Mouse (Mus musculus): ENCODE results near the gene Acin1. TPM values are rescaled to one million over a fixed set of nuclear protein-coding genes. Genes with fewer than 3 reads are reported as not detected.

The Acin1 gene
- polyA plus RNA-seq, 1 experiment from 2014 or later, result 216 TPM

DNA sequence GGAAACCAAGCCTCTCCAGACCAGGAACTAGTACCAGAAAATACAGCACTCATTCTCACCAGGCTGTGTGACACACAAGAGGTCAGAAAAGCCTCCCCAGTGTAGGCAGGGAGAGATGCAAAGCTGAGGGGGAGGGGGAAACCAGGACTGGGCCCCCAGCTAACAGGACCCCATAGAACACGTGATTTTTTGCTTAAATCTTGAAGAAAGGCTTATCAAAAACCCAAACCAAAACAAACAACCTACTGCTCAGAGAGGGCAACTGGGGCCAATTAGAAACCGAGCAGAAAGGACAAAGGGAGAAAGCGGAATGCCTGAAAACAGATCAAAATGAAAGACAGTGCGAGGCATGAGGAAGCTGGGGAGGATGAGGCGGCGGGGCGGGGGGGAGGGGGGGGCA lies 33.9 kb downstream of the Acin1 start:
- no peaks in the 10 kb centered on the region for H3K9me3 ChIP-seq (replicated peaks)
- WGBS, result 2% methylated on average over 7 of the region's 7 CpGs
- peak overlapping the region; percentile 73 for H3K4me3 ChIP-seq
- peak overlapping the region; percentile 89 for H3K4me2 ChIP-seq
- no peak for ATAC-seq
- peaks cover 70% of the 10 kb centered on the region for H3K36me3 ChIP-seq (ENCODE audit: poor library complexity, severe bottlenecking)
- peak overlapping the region; percentile 83 for H3K27ac ChIP-seq
- no peaks in the 10 kb centered on the region for H3K27me3 ChIP-seq
- peaks cover 49% of the 10 kb centered on the region for H3K4me1 ChIP-seq
- H3K9ac ChIP-seq, result peak overlapping the region; percentile 89

DNA sequence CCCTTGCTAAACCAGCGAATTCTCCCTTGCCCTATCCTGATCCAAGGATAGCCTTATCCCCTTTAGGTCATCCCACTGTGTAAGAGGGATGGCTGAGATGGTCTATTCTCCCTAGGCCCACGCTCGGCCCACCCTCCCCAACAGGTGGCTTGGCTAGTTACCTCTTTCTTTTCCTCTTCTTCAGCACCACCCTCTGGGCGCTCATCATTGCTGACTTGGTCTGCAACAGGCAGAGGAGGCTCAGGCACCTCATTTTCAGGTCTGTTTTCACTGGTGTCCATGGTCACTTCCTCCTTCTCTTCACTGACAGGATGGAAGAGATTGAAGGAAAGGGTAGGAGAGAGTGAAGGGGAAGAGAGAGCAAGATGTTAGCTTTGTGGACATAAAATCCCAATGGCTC lies 35.2 kb downstream of the Acin1 start:
- peak overlapping the region; percentile 89; the same call in 1 of the 2 replicates for H3K9ac ChIP-seq
- no peak overlapping the region for H3K27ac ChIP-seq

DNA sequence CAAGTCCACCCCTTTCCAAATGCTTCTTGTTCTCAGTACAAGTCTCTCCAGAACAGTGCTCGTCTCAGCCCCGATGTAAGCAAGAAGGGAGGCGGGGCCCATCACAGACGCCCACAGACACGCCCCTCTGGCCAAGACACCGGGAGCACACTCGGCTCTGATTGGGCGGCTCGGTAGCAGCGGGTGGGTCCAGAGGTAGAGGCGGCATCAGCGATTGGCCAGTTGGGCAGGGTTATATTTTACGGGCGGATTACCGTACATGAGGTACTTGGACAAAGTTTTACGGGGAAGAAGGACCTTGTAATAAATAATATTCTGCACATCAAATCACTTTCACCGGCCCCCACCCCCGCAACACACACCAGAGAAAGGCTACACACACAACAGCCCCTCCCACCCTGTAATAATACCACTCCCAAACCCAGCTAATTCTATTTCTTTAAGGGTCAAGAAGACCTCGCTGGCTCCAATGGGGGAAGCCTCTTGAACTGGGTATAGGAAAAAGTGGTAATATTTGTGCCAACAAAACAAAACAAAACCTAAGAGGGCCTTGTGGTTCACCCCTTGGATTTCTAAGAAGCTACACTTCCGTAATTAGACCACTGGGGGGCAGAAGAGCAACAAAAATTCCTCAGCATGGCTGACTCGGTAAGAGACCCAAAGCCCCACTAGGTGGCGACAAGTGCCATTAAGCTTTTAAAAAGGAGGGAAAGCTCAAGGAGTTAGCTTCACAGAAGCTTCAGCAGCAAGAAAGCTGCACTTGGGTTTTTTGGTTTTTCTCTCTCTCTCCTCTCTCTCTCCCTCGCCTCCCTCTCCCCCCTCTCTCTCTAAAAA lies 35.9 kb downstream of the Acin1 start:
- no peaks in the 10 kb centered on the region for H3K9me3 ChIP-seq (replicated peaks)
- ATAC-seq, result peak; percentile 51
- peaks cover 70% of the 10 kb centered on the region for H3K36me3 ChIP-seq (ENCODE audit: poor library complexity, severe bottlenecking)
- no peaks in the 10 kb centered on the region for H3K27me3 ChIP-seq
- H3K4me3 ChIP-seq, result peak overlapping the region; percentile 1; the same call in 1 of the 2 replicates
- 66% methylated on average over 23 of the region's 23 CpGs for WGBS
- H3K27ac ChIP-seq, result no peak overlapping the region
- peaks cover 49% of the 10 kb centered on the region for H3K4me1 ChIP-seq
- no peak overlapping the region for H3K9ac ChIP-seq
- H3K4me2 ChIP-seq, result peak overlapping the region; percentile 89

More for the DNA sequence above, 35.2 kb downstream of the Acin1 start:
- 0 out of 2 replicates have a peak, but pooled peaks have one; percentile 8 for ATAC-seq
- peaks cover 49% of the 10 kb centered on the region for H3K4me1 ChIP-seq
- peaks cover 70% of the 10 kb centered on the region for H3K36me3 ChIP-seq (ENCODE audit: poor library complexity, severe bottlenecking)
- no peaks in the 10 kb centered on the region for H3K27me3 ChIP-seq
- no peaks in the 10 kb centered on the region for H3K9me3 ChIP-seq (replicated peaks)
- peak overlapping the region; percentile 89 for H3K4me2 ChIP-seq
- no peak overlapping the region for H3K4me3 ChIP-seq
- WGBS, result 74% methylated on average over 4 of the region's 4 CpGs

DNA sequence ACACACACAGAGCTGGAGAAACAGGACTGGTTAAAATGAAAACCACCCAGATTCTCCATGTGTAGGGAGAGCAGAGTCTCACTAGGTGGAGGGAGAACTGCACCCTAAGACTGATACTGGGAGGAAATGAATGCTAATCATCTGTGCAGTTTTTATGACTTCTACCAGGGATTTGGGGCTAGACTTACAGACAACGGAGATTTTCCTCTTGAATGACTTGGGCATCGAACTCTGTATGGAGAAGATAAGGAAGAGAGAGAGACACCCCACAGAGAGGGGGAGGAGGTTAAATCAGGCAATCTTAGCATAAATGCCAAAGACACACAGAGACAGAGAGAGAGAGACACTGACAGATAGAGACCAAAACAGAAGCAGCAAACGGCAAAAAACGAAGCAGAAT lies 38.8 kb downstream of the Acin1 start:
- H3K36me3 ChIP-seq (ENCODE audit: poor library complexity, severe bottlenecking), result peaks cover 84% of the 10 kb centered on the region
- WGBS, result 77% methylated on average over 4 of the region's 4 CpGs
- no peak overlapping the region for H3K9ac ChIP-seq
- no peak for ATAC-seq
- H3K4me1 ChIP-seq, result peaks cover 41% of the 10 kb centered on the region
- no peak overlapping the region for H3K27ac ChIP-seq
- H3K27me3 ChIP-seq, result no peaks in the 10 kb centered on the region
- no peak overlapping the region for H3K4me2 ChIP-seq
- no peak overlapping the region for H3K4me3 ChIP-seq
- H3K9me3 ChIP-seq (replicated peaks), result no peaks in the 10 kb centered on the region

DNA sequence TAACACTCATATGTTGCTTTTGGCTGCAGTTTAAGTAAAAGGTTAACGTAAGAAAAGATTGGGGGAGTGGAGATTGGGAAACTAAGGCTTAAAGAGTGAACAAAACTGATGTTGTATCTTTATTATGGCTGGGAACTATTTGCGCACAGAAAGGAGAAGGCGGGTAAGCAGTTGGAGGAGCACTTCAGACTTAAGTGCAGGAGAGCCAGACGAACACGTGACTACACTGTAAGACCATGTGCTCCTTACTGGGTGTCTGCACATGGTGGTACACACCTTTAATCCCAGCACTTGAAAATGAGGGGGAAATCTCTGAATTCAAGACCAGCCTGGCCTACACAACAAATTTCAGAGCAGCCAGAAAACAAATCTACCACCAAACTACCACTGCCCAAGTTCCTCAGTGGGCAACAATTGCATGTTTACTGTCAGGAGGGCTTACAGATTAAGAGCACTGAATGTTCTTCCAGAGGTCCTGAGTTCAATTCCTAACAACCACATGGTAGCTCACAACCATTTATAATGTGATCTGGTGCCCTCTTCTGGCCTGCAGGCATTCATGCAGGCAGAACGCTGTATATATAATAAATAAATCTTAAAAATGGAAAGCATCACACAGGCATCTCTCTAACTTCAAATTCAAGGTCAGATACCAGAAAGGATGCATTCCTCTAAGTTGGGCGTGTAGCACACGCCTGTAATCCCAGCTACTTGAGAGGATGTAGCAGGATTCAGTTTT lies 39.7 kb downstream of the Acin1 start:
- Histone ChIP-seq H3K9me3 (replicated peaks) (no peaks in the 10 kb centered on the region), H3K4me2 (no peak overlapping the region), H3K27ac (no peak overlapping the region), H3K4me3 (no peak overlapping the region), H3K9ac (no peak overlapping the region), H3K36me3 (ENCODE audit: poor library complexity, severe bottlenecking) (peaks cover 92% of the 10 kb centered on the region), H3K4me1 (peaks cover 37% of the 10 kb centered on the region), H3K27me3 (no peaks in the 10 kb centered on the region)
- 93% methylated on average over 8 of the region's 8 CpGs for WGBS
- no peak for ATAC-seq

DNA sequence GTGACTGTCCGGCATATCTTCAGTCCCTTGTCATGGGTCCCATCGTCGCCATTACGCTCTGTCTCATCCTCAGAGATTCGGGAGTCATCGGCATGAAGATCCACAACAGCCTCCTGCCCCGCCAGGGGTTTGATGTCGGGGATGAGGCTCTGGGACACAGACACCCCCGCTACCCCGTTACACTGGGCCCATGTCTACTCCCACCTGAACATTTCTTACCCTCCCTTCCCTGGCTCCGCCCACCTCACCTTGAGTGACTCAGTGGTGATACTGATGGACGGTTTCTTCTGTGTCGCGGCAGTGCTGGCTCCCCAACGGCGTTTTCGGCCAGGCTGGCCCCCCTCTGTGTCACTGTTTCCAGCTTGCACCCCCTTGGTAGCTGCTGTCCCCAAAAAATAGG lies 40.3 kb downstream of the Acin1 start:
- Histone ChIP-seq H3K9ac (no peak overlapping the region), H3K27ac (no peak overlapping the region), H3K9me3 (replicated peaks) (no peaks in the 10 kb centered on the region), H3K36me3 (ENCODE audit: poor library complexity, severe bottlenecking) (peaks cover 89% of the 10 kb centered on the region), H3K27me3 (no peaks in the 10 kb centered on the region), H3K4me1 (peaks cover 34% of the 10 kb centered on the region), H3K4me3 (no peak overlapping the region), H3K4me2 (no peak overlapping the region)
- no peak for ATAC-seq
- 95% methylated on average over 17 of the region's 17 CpGs for WGBS

DNA sequence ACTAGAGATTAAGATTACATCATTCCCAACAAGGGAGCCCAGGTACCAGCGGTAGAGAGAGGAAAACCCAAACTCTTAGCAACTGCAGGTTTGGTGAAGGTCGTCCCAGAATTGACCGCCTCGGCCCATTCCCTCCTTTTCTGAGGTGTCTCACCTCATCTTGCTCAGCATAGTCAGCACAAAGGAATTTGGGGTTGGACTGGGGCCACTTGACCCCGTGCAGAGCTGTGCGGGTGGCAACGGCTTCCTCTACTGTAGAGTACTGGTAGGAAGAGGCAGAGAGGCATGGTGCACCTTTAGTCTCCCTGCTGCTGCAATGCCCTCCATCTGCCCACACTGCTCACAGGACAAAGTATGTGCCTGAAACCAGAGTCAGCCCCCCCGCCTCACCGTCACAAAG lies 42.4 kb downstream of the Acin1 start:
- H3K9me3 ChIP-seq (replicated peaks), result no peaks in the 10 kb centered on the region
- no peak for ATAC-seq
- H3K27ac ChIP-seq, result no peak overlapping the region
- 97% methylated on average over 9 of the region's 9 CpGs for WGBS
- peaks cover 28% of the 10 kb centered on the region for H3K4me1 ChIP-seq
- H3K27me3 ChIP-seq, result no peaks in the 10 kb centered on the region
- H3K4me3 ChIP-seq, result no peak overlapping the region
- H3K4me2 ChIP-seq, result no peak overlapping the region
- H3K9ac ChIP-seq, result no peak overlapping the region
- H3K36me3 ChIP-seq (ENCODE audit: poor library complexity, severe bottlenecking), result peaks cover 70% of the 10 kb centered on the region

DNA sequence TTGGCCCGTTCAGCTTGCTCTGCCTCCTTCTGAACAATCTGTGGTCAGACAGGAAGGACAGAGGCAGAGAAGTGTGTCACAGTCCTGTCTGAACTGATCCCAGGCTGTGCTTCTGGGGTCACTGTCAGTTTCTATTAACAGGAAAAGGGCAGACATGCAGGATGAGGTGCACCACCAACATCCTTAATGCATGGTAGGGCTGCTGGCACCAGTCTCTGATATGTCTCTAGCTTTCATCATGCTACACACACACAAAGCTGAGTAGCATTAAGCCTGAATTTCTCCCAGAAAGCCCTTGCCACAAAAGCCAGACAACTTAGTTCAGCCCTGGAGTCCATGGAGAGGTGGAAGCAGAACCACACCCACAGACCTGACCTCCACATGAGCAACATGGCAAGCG lies 43.7 kb downstream of the Acin1 start:
- Histone ChIP-seq H3K9me3 (replicated peaks) (no peaks in the 10 kb centered on the region), H3K4me1 (peaks cover 28% of the 10 kb centered on the region), H3K27ac (no peak overlapping the region; the same call in 1 of the 2 replicates), H3K4me2 (no peak overlapping the region), H3K36me3 (ENCODE audit: poor library complexity, severe bottlenecking) (peaks cover 70% of the 10 kb centered on the region), H3K27me3 (no peaks in the 10 kb centered on the region), H3K9ac (no peak overlapping the region), H3K4me3 (no peak overlapping the region)
- 85% methylated on average over 2 of the region's 2 CpGs for WGBS
- no peak for ATAC-seq

DNA sequence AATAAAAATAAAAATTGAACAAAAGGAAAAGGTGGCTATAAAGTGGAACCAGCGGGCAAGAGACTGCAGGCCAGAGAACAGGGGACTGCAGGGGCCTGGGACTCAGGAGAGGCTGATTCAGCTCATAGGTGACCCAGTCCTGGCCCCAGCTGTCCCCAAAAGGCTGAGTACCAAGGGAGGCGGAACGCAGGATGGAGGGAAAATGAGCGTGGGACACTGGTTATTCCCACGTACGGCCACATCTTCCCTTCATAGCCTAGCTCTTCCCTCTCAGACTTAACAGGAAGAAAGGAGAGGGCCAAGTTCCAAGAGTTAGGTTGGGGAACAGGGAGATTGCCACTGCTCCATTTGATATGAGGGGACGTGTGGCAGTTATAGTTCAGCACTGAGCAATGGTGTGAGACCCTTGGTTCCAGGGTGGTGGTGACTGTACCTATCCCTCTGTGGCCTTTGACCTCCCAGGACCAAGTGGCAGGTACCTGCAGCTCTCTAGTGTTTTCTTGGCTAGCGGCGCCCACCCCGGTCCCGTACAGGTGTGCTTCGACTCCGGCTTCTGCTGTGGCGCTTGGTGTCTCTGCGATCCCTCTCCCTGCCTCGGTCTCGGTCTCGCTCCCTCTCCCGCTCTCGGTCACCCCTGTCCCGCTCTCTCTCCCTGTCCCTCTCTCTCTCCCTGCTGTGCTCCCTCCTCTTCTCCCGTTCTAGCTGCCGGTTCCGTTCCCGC lies 44.3 kb downstream of the Acin1 start:
- Histone ChIP-seq H3K27ac (peak overlapping the region; percentile 68), H3K4me3 (0 out of 2 replicates have a peak overlapping the region, but pooled peaks have one; percentile 72), H3K4me1 (peaks cover 31% of the 10 kb centered on the region), H3K9ac (no peak overlapping the region), H3K36me3 (ENCODE audit: poor library complexity, severe bottlenecking) (peaks cover 68% of the 10 kb centered on the region), H3K4me2 (no peak overlapping the region), H3K27me3 (no peaks in the 10 kb centered on the region), H3K9me3 (replicated peaks) (no peaks in the 10 kb centered on the region)
- 79% methylated on average over 25 of the region's 25 CpGs for WGBS
- no peak for ATAC-seq

DNA sequence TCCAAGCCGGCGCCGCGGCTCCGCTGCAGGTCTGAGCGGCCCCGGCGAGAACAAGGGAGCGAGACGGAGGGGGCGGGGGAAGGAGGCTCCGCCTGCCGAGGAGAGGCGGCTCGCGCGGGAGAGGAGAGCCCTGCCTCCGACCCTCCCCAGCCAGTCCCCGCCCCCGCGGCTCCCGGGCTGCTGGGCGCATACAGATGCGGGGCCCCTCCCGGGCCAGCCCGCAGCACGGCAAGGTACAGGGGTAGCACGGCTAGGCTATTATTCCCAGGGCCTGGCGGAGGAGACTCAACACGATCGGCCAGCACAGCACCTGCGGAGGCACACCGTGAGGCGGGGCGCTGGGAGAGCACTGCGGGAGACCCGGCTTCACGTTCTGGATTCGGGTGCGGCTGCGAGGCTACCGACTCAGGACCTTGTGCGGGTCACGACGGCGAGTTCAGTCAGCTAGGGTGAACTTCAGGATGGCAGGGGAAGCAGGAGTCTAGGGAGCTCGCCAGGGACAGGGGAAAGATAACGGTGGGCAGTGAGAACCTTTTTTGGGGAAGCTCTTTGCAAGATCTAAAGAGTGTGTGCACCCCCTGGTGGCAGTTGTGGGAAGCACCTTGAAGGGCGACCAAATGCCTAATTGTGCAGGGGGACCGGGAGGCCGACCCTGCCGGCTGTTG lies 45.3 kb downstream of the Acin1 start, which contains the start of gene Cdh24:
Cdh24 (minus strand) TSS at position 60 of the 665 bp plus-strand sequence.
- peak; percentile 94 for ATAC-seq
- Histone ChIP-seq H3K4me2 (peak within 1 kb of the TSS; percentile 93), H3K4me3 (peak within 1 kb of the TSS; percentile 72), H3K27ac (peak within 1 kb of the TSS; percentile 92), H3K36me3 (ENCODE audit: poor library complexity, severe bottlenecking) (peaks cover 67% of the 10 kb centered on the region), H3K9ac (peak within 1 kb of the TSS; percentile 93), H3K9me3 (replicated peaks) (no peaks in the 10 kb centered on the region), H3K27me3 (no peaks in the 10 kb centered on the region), H3K4me1 (peaks cover 31% of the 10 kb centered on the region)
- WGBS, result under 1% methylated on average over 52 of the region's 52 CpGs

DNA sequence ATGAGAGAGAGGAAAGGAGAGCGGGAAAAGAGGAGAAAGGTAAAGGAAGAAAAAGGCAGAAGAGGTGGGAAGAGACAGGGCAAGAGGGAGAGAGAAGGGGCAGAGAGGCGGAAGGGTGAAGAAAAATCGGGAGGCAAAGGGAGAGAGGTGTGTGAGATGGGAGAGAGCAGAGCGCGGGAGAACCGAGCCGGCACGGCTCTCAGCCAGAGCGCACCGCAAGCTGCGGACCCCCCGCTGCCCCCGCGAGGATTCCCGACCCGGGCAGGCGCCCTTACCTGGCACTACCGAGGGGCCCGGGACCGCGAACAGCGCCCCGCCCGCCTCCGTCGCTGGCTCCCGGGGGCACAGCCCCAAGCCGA lies 45.8 kb downstream of the Acin1 start, which contains the start of gene Gm17606:
Gm17606 (plus strand) TSS at position 7 of the 359 bp plus-strand sequence.
- 0% methylated on average over 5 of the region's 28 CpGs for WGBS
- H3K4me3 ChIP-seq, result peak within 1 kb of the TSS; percentile 72
- peaks cover 31% of the 10 kb centered on the region for H3K4me1 ChIP-seq
- peak within 1 kb of the TSS; percentile 92 for H3K27ac ChIP-seq
- H3K4me2 ChIP-seq, result peak within 1 kb of the TSS; percentile 93
- ATAC-seq, result no peak
- no peaks in the 10 kb centered on the region for H3K9me3 ChIP-seq (replicated peaks)
- H3K36me3 ChIP-seq (ENCODE audit: poor library complexity, severe bottlenecking), result peaks cover 67% of the 10 kb centered on the region
- no peaks in the 10 kb centered on the region for H3K27me3 ChIP-seq
- peak within 1 kb of the TSS; percentile 93 for H3K9ac ChIP-seq
